Mouse (Mus musculus) cerebellum, adult 8-10 months (tissue): ENCODE measurements at regions not wholly inside any gene's neighbourhood (a gene's known extent, or its start where the extent isn't known, plus 50 kb on each side); places are given as distances from the start of the nearest gene placed in this dataset.

Experiments used
- DNase-seq: peaks from one replicate; pipeline ENCODE4 v3.0.0; 2022

DNA sequence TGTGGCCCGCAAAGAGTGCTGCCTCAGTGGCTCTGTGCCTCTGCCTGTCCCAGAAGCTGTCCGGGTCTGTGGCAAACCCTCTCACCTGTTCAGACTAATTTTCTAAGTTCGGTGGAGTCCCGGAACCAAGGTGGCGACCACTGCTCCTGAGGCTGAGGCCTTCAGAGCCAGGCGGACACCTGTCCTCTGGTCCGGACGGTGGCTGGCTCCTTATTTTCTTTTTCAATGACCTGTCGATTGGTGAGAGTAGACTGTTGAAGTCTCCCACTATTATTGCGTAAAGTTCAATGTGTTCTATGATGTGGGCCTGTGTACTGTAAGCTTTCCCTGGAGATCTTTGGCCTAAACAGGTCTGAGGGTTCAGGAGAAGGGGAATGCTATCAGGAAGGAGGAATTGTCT, 112.0 kb upstream of the Btbd35f4 start:
- DNase-seq = peak; percentile 0
